Mouse (Mus musculus) CH12.LX (cell line): ENCODE data around the gene Nipsnap2.

Experiments used
- CTCF ChIP-seq, 2 experiments: IDR thresholded peaks in 1 of 2; conservative IDR thresholded peaks in 1 of 2; 2 replicates each; pipeline ENCODE4 v1.5.1; 2011 to 2012; ENCODE audit warnings: low read depth in 2 of 2, low read length in 2 of 2, improper control_type of control experiment in 1 of 2, inconsistent platforms in 1 of 2, mild to moderate bottlenecking in 1 of 2, moderate library complexity in 1 of 2
- EP300 ChIP-seq: IDR thresholded peaks from 2 replicates; pipeline ENCODE4 v1.6.1; 2011; ENCODE audit warnings: low read length, improper control_type of control experiment
- RAD21 ChIP-seq: IDR thresholded peaks from 2 replicates; pipeline ENCODE4 v1.6.1; 2011; ENCODE audit warnings: low read depth, mild to moderate bottlenecking, low read length, improper control_type of control experiment, moderate library complexity

- TF ChIP-seq RAD21 (no peak), CTCF (conservative IDR thresholded peaks at IDR 0.05 in 1 of 2, IDR thresholded peaks at IDR 0.05 in 1 of 2; ENCODE audit: low read depth in 2 of 2, low read length in 2 of 2) (no peak), EP300 (no peak)
Measured at GRCm38 (mm10) chr5:129786161-129786560, 61.3 kb downstream of the Nipsnap2 start.
